Mouse (Mus musculus) limb, embryonic 11.5 days (tissue): ENCODE measurements at regions not wholly inside any gene's neighbourhood (a gene's known extent, or its start where the extent isn't known, plus 50 kb on each side); places are given as distances from the start of the nearest gene placed in this dataset.
"Not testable (repeated sequence)": the region's sequence is repeated elsewhere in the genome, so short reads cannot be mapped to it uniquely, and the experiment has no call there.

Experiments used
- ATAC-seq: fragments of 200-750 bp; cut with Nextera tagmentation; 2 replicates; pipeline ENCODE4 v1.8.0; 2017; ENCODE audit warnings: low read depth; ENCODE audit not compliant: insufficient number of reproducible peaks, low FRiP score, low TSS enrichment
- DNase-seq: peaks from one replicate; pipeline ENCODE4 v3.0.0-alpha.2; 2015; ENCODE audit warnings: low spot score
- H3K27ac ChIP-seq: fragments of 300-500 bp; sonication (generic); replicated peaks from 2 replicates; pipeline ENCODE4 v1.5.1; 2014; ENCODE audit warnings: low read depth, mild to moderate bottlenecking, low read length
- H3K27me3 ChIP-seq: fragments of 300-500 bp; sonication (generic); 2 replicates; pipeline ENCODE4 v1.6.1; 2014; ENCODE audit warnings: mild to moderate bottlenecking, low read length, mixed read lengths; ENCODE audit not compliant: control insufficient read depth, insufficient read depth
- H3K36me3 ChIP-seq: fragments of 300-500 bp; sonication (generic); 2 replicates; pipeline ENCODE4 v1.6.1; 2014; ENCODE audit warnings: mild to moderate bottlenecking, low read length, moderate library complexity, mixed read lengths; ENCODE audit not compliant: control insufficient read depth, insufficient read depth
- H3K4me1 ChIP-seq: fragments of 300-500 bp; sonication (generic); 2 replicates; pipeline ENCODE4 v1.6.1; 2014; ENCODE audit warnings: low read length, mixed read lengths; ENCODE audit not compliant: control insufficient read depth, insufficient read depth
- H3K4me2 ChIP-seq: fragments of 300-500 bp; sonication (generic); 2 replicates; pipeline ENCODE4 v1.6.1; 2014; ENCODE audit warnings: low read depth, mild to moderate bottlenecking, moderate library complexity; ENCODE audit not compliant: severe bottlenecking
- H3K4me3 ChIP-seq: fragments of 300-500 bp; sonication (generic); 2 replicates; pipeline ENCODE4 v1.5.1; 2014; ENCODE audit warnings: low read depth, low read length
- H3K9ac ChIP-seq: fragments of 300-500 bp; sonication (generic); 2 replicates; pipeline ENCODE4 v1.6.1; 2014; ENCODE audit warnings: mild to moderate bottlenecking, low read length
- H3K9me3 ChIP-seq: fragments of 300-500 bp; sonication (generic); 2 replicates; pipeline ENCODE4 v1.6.1; 2016; ENCODE audit warnings: low read length; ENCODE audit not compliant: control insufficient read depth
- WGBS: fragments of 180-500 bp; shearing (Covaris S2); extraction: QIAGEN DNeasy Blood & Tissue Kit; methylation state at CpG from one replicate; pipeline ENCODE4 v1.1.7; 2014; 5-methylcytosine and 5-hydroxymethylcytosine counted together

- no peak overlapping the region for H3K27ac ChIP-seq
- H3K9me3 ChIP-seq = no peaks in the 10 kb centered on the region
- H3K27me3 ChIP-seq = peaks cover 9% of the 10 kb centered on the region
- H3K4me3 ChIP-seq = no peak overlapping the region
- 61% methylated on average over 8 of the region's 8 CpGs for WGBS
- ATAC-seq (no peak), DNase-seq (no peak)
- no peaks in the 10 kb centered on the region for H3K36me3 ChIP-seq
- no peaks in the 10 kb centered on the region for H3K4me1 ChIP-seq
- no peak overlapping the region for H3K9ac ChIP-seq
- no peak overlapping the region for H3K4me2 ChIP-seq
Observed at GRCm38 (mm10) chr8:12451857-12452256, 56.8 kb downstream of the Sox1 start.

DNA sequence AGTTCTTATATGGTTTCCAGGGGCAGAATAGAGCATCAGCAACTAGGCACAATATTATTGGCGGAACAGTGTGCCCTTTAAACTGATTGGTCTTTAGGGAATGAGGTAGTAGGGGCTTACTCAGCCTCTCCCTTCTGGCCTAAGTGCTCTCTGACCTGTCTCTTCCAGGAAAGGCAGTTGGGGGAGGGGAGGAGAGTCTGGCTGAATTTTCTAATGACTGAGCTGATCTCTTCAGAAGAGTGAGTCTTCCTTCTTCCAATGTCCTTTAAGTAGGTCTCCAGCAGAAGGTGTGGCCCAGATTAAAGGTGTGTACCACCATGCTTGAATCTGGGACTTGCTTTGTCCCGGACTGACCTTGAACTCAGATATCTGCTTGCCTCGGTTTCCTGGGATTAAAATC is 60.3 kb downstream of the Sox1 start:
- not testable (repeated sequence) for H3K4me3 ChIP-seq, H3K9me3 ChIP-seq, H3K27me3 ChIP-seq, H3K4me2 ChIP-seq, H3K4me1 ChIP-seq, DNase-seq, H3K36me3 ChIP-seq, H3K9ac ChIP-seq, ATAC-seq, H3K27ac ChIP-seq
- WGBS = 88% methylated on average over 3 of the region's 3 CpGs

- Histone ChIP-seq H3K27me3 (no peaks in the 10 kb centered on the region), H3K9ac (no peak overlapping the region), H3K4me2 (no peak overlapping the region), H3K9me3 (no peaks in the 10 kb centered on the region), H3K27ac (no peak overlapping the region), H3K36me3 (no peaks in the 10 kb centered on the region), H3K4me3 (no peak overlapping the region), H3K4me1 (0 out of 2 replicates have a peak, but pooled peaks cover 2% of the 10 kb centered on the region)
- WGBS = 89% methylated on average over 1 of the region's 1 CpGs
- no peak for ATAC-seq
- DNase-seq = no peak
Observed at GRCm38 (mm10) chr8:12456326-12456725, 61.2 kb downstream of the Sox1 start.

DNA sequence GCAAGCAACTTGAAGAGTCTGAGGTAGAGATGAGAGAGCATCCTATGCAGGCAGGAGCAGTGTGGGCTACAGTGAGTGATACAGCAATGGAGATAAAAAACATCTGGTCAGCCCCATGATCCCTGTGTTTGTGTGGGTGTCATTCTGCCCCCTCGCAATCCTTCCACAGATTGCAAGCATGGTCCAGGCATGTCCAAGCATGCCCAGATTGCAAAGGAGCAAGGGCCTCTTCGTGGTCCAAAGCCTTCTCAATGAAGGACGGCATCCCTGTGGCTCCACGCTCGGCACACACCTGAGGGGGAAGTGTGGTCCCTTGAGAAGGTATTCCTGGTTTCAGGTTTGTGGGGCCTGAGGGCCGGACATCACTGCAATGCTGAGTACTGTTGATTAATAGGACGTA is 61.9 kb downstream of the Sox1 start:
- no peak for DNase-seq
- Histone ChIP-seq H3K9ac (no peak overlapping the region), H3K4me3 (no peak overlapping the region), H3K4me2 (no peak overlapping the region), H3K9me3 (no peaks in the 10 kb centered on the region), H3K27me3 (no peaks in the 10 kb centered on the region), H3K27ac (no peak overlapping the region), H3K4me1 (0 out of 2 replicates have a peak, but pooled peaks cover 2% of the 10 kb centered on the region), H3K36me3 (no peaks in the 10 kb centered on the region)
- WGBS = 55% methylated on average over 7 of the region's 7 CpGs
- ATAC-seq = no peak

DNA sequence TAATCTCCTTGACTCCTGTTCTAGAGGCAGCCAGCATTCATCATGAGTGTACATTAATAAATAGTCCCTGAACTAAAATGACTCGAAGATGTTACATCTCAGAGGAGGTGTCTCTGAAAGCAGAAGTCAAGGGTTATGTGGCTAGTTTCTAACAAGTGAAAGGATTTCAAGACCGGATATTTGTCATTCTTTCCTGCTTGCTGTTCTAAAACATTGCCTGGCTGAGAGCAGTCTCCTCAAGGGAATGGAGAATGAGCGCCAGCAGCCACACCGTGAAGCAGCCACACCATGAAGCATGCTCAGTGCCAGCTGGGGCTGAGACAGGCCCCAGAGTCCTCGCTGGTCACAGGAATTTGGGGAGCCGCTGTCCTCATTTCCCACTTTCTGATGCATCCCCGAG is 71.8 kb downstream of the Sox1 start:
- Histone ChIP-seq H3K27me3 (0 out of 2 replicates have a peak, but pooled peaks cover 3% of the 10 kb centered on the region), H3K4me3 (no peak overlapping the region)
- DNase-seq = no peak

DNA sequence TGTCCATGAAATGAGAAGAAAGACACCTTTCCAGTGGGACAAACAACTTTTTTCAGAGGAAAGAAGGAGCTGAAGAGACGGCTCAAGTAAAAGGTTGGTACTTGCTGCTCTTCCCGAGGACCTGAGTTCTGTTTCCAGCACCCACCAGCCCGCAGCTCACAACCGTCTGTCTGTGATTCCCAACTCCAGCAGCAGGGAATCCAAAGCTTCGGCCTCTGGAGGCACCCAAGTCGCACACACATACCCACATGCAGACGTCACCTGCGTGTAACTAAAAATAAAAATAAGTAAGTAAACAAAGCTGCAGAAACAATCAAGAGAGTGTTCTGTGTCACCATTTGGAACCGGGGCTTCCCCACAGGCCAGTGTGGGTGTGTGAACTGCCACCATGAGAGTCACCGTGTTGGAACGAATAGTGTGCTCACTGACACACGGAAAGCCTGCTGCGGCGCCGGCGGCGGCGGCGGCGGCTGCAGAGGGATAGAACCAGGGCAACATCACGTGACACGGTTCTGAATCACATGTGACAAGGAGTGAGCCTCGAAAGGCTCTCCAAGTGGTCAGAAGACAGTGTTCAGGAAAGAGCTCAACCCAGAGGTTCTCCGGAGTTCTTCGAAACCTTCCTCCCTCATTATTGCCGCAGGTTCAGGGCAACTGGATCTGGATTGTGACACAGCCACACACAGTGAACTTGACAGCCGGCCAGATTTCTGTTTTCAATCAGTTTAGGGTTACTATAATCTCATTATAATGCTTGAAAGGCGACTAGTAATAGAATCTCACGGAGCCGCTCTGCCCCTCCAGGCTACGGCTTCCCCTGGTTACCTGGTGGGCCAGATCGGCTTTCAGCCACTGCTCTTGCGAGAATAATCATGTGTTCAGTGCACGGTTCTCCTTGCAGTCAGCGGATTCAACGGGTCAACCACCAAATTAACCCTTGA is 72.6 kb downstream of the Sox1 start:
- no peaks in the 10 kb centered on the region for H3K36me3 ChIP-seq

More for the DNA sequence above, 71.8 kb downstream of the Sox1 start:
- ATAC-seq = no peak
- H3K36me3 ChIP-seq = no peaks in the 10 kb centered on the region
- no peaks in the 10 kb centered on the region for H3K9me3 ChIP-seq
- WGBS = 86% methylated on average over 7 of the region's 7 CpGs
- peaks cover 3% of the 10 kb centered on the region; the same call in 1 of the 2 replicates for H3K4me1 ChIP-seq
- no peak overlapping the region for H3K27ac ChIP-seq
- no peak overlapping the region for H3K4me2 ChIP-seq
- H3K9ac ChIP-seq = no peak overlapping the region

GRCm38 (mm10) chr8:12477449-12478401 is 82.6 kb downstream of the Sox1 start:
- Histone ChIP-seq H3K27me3 (peaks cover 33% of the 10 kb centered on the region), H3K4me1 (no peaks in the 10 kb centered on the region), H3K9ac (peak overlapping the region; percentile 17; the same call in 1 of the 2 replicates), H3K4me2 (peak overlapping the region; percentile 51), H3K27ac (no peak overlapping the region), H3K9me3 (no peaks in the 10 kb centered on the region), H3K4me3 (peak overlapping the region; percentile 24), H3K36me3 (no peaks in the 10 kb centered on the region)
- 11% methylated on average over 39 of the region's 39 CpGs for WGBS
- DNase-seq (peak; percentile 47), ATAC-seq (no peak)

More for the DNA sequence above, 72.6 kb downstream of the Sox1 start:
- 0 out of 2 replicates have a peak, but pooled peaks cover 3% of the 10 kb centered on the region for H3K27me3 ChIP-seq
- H3K4me1 ChIP-seq = peaks cover 3% of the 10 kb centered on the region; the same call in 1 of the 2 replicates
- H3K4me2 ChIP-seq = no peak overlapping the region
- peak; percentile 48 for DNase-seq
- H3K9me3 ChIP-seq = no peaks in the 10 kb centered on the region
- no peak overlapping the region for H3K9ac ChIP-seq
- H3K4me3 ChIP-seq = no peak overlapping the region
- no peak overlapping the region for H3K27ac ChIP-seq
- WGBS = 63% methylated on average over 36 of the region's 36 CpGs
- ATAC-seq = 0 out of 2 replicates have a peak, but pooled peaks have one; percentile 65

DNA sequence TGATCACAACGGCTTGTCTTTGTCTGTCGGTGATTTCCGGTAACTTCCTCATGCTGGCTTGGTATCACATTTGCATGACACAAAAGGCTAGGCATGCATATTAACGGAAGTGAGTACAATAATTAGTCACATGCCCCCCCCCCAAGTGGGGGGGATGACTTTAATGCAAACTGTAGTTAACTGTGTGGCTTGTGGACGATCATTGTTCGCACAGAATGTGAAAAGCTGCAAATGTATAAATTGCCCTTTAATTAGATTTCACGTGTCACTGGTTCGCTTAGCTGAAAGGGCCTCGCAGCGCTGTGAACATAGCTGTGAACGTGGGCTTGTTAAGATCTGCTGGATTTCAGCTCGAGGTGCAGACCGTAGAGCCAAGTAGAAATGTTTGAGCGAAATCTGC is 86.8 kb downstream of the Sox1 start:
- WGBS = 77% methylated on average over 14 of the region's 14 CpGs
- Histone ChIP-seq H3K9me3 (no peaks in the 10 kb centered on the region), H3K27me3 (peaks cover 30% of the 10 kb centered on the region), H3K36me3 (no peaks in the 10 kb centered on the region), H3K4me1 (no peaks in the 10 kb centered on the region), H3K27ac (no peak overlapping the region), H3K4me3 (no peak overlapping the region), H3K9ac (no peak overlapping the region), H3K4me2 (no peak overlapping the region)
- no peak for DNase-seq
- ATAC-seq = no peak
